Mouse (Mus musculus) embryonic facial prominence, embryonic 13.5 days (tissue): ENCODE results near the gene Frmd8. TPM values are rescaled to one million over a fixed set of nuclear protein-coding genes. Genes with fewer than 3 reads are reported as not detected.
A peak's percentile ranks its signal among the peaks of the same experiment; 100 is the strongest.

Source experiments
- ATAC-seq: fragments of 200-750 bp; cut with Nextera tagmentation; 2 replicates; pipeline ENCODE4 v1.8.0; 2017; ENCODE audit warnings: low read depth; ENCODE audit not compliant: insufficient number of reproducible peaks, insufficient read depth, low FRiP score, low TSS enrichment
- H3K27ac ChIP-seq: fragments of 300-500 bp; sonication (generic); 2 replicates; pipeline ENCODE4 v1.5.1; 2015; ENCODE audit warnings: moderate library complexity, mild to moderate bottlenecking, inconsistent platforms
- H3K27me3 ChIP-seq: fragments of 300-500 bp; sonication (generic); 2 replicates; pipeline ENCODE4 v1.6.1; 2015; ENCODE audit warnings: mild to moderate bottlenecking, inconsistent platforms
- H3K36me3 ChIP-seq: fragments of 300-500 bp; sonication (generic); 2 replicates; pipeline ENCODE4 v1.6.1; 2015; ENCODE audit warnings: mild to moderate bottlenecking, inconsistent platforms
- H3K4me1 ChIP-seq: fragments of 300-500 bp; sonication (generic); 2 replicates; pipeline ENCODE4 v1.6.1; 2015; ENCODE audit warnings: inconsistent platforms
- H3K4me2 ChIP-seq: fragments of 300-500 bp; sonication (generic); 2 replicates; pipeline ENCODE4 v1.6.1; 2015; ENCODE audit warnings: moderate library complexity, mild to moderate bottlenecking, inconsistent platforms
- H3K4me3 ChIP-seq: fragments of 300-500 bp; sonication (generic); 2 replicates; pipeline ENCODE4 v1.5.1; 2015; ENCODE audit warnings: mild to moderate bottlenecking, inconsistent platforms
- H3K9ac ChIP-seq: fragments of 300-500 bp; sonication (generic); 2 replicates; pipeline ENCODE4 v1.6.1; 2015; ENCODE audit warnings: mild to moderate bottlenecking, inconsistent platforms
- H3K9me3 ChIP-seq: fragments of 300-500 bp; sonication (generic); 2 replicates; pipeline ENCODE4 v1.6.1; 2016; ENCODE audit warnings: inconsistent platforms
- WGBS: fragments of 180-500 bp; shearing (Covaris S2); methylation state at CpG from one replicate; pipeline ENCODE4 v1.1.7; 2015; ENCODE audit warnings: mixed read lengths; 5-methylcytosine and 5-hydroxymethylcytosine counted together
- polyA plus RNA-seq: library from polyadenylated mRNA; unstranded; fragments of >200 nt; fragmentation: Nextera tagmentation; extraction: Ambion mirVana; gene quantifications from 2 replicates; pipeline ENCODE4 v1.2.1, GENCODE M21; 2015

Frmd8 gene
- polyA plus RNA-seq, 1 experiment from 2014 or later, result 30.6 TPM

GRCm38 (mm10) chr19:5825901-5826730 lies 49.0 kb downstream of the Frmd8 start:
- no peaks in the 10 kb centered on the region for H3K36me3 ChIP-seq
- no peak overlapping the region for H3K4me2 ChIP-seq
- no peak for ATAC-seq
- H3K9me3 ChIP-seq, result no peaks in the 10 kb centered on the region
- no peaks in the 10 kb centered on the region for H3K27me3 ChIP-seq
- no peak overlapping the region for H3K27ac ChIP-seq
- 87% methylated on average over 5 of the region's 5 CpGs for WGBS
- no peak overlapping the region for H3K4me3 ChIP-seq
- H3K9ac ChIP-seq, result no peak overlapping the region
- H3K4me1 ChIP-seq, result peaks cover 39% of the 10 kb centered on the region

- Histone ChIP-seq H3K4me3 (no peak overlapping the region), H3K9ac (0 out of 2 replicates have a peak overlapping the region, but pooled peaks have one; percentile 16), H3K36me3 (no peaks in the 10 kb centered on the region), H3K27ac (peak overlapping the region; percentile 68), H3K27me3 (no peaks in the 10 kb centered on the region), H3K4me1 (peaks cover 39% of the 10 kb centered on the region), H3K9me3 (no peaks in the 10 kb centered on the region), H3K4me2 (0 out of 2 replicates have a peak overlapping the region, but pooled peaks have one; percentile 17)
- 67% methylated on average over 10 of the region's 10 CpGs for WGBS
- ATAC-seq, result no peak
Observed at GRCm38 (mm10) chr19:5824826-5825617, 50.1 kb downstream of the Frmd8 start.

GRCm38 (mm10) chr19:5824043-5824825 lies 50.8 kb downstream of the Frmd8 start:
- Histone ChIP-seq H3K4me1 (peaks cover 39% of the 10 kb centered on the region), H3K27ac (peak overlapping the region; percentile 68), H3K9ac (0 out of 2 replicates have a peak overlapping the region, but pooled peaks have one; percentile 16), H3K4me2 (0 out of 2 replicates have a peak overlapping the region, but pooled peaks have one; percentile 17), H3K4me3 (no peak overlapping the region), H3K9me3 (no peaks in the 10 kb centered on the region), H3K27me3 (no peaks in the 10 kb centered on the region), H3K36me3 (no peaks in the 10 kb centered on the region)
- WGBS, result 64% methylated on average over 22 of the region's 22 CpGs
- no peak for ATAC-seq

- Histone ChIP-seq H3K4me1 (peaks cover 44% of the 10 kb centered on the region), H3K9me3 (no peaks in the 10 kb centered on the region), H3K4me2 (0 out of 2 replicates have a peak overlapping the region, but pooled peaks have one; percentile 14), H3K36me3 (no peaks in the 10 kb centered on the region), H3K27ac (peak overlapping the region; percentile 34; the same call in 1 of the 2 replicates), H3K9ac (0 out of 2 replicates have a peak overlapping the region, but pooled peaks have one; percentile 23), H3K4me3 (no peak overlapping the region), H3K27me3 (no peaks in the 10 kb centered on the region)
- ATAC-seq, result no peak
- 22% methylated on average over 9 of the region's 9 CpGs for WGBS
Observed at GRCm38 (mm10) chr19:5823266-5823839, 51.7 kb downstream of the Frmd8 start.

- ATAC-seq, result no peak
- H3K9me3 ChIP-seq, result no peaks in the 10 kb centered on the region
- 0 out of 2 replicates have a peak overlapping the region, but pooled peaks have one; percentile 58 for H3K27ac ChIP-seq
- no peaks in the 10 kb centered on the region for H3K36me3 ChIP-seq
- WGBS, result 57% methylated on average over 7 of the region's 7 CpGs
- no peak overlapping the region for H3K4me3 ChIP-seq
- peaks cover 47% of the 10 kb centered on the region for H3K4me1 ChIP-seq
- H3K4me2 ChIP-seq, result peak overlapping the region; percentile 26
- peak overlapping the region; percentile 27; the same call in 1 of the 2 replicates for H3K9ac ChIP-seq
- no peaks in the 10 kb centered on the region for H3K27me3 ChIP-seq
Observed at GRCm38 (mm10) chr19:5822834-5823205, 52.3 kb downstream of the Frmd8 start.

- Histone ChIP-seq H3K27me3 (no peaks in the 10 kb centered on the region), H3K4me1 (peaks cover 51% of the 10 kb centered on the region), H3K9me3 (no peaks in the 10 kb centered on the region), H3K4me2 (peak overlapping the region; percentile 26), H3K9ac (peak overlapping the region; percentile 27; the same call in 1 of the 2 replicates), H3K36me3 (no peaks in the 10 kb centered on the region), H3K4me3 (no peak overlapping the region), H3K27ac (0 out of 2 replicates have a peak overlapping the region, but pooled peaks have one; percentile 58)
- 18% methylated on average over 12 of the region's 12 CpGs for WGBS
- no peak for ATAC-seq
Observed at GRCm38 (mm10) chr19:5822174-5822833, 52.8 kb downstream of the Frmd8 start.

- peaks cover 48% of the 10 kb centered on the region for H3K4me1 ChIP-seq
- no peaks in the 10 kb centered on the region for H3K36me3 ChIP-seq
- H3K4me2 ChIP-seq, result peak overlapping the region; percentile 26
- 0 out of 2 replicates have a peak overlapping the region, but pooled peaks have one; percentile 58 for H3K27ac ChIP-seq
- no peak overlapping the region for H3K4me3 ChIP-seq
- no peaks in the 10 kb centered on the region for H3K27me3 ChIP-seq
- H3K9me3 ChIP-seq, result no peaks in the 10 kb centered on the region
- ATAC-seq, result no peak
- no peak overlapping the region for H3K9ac ChIP-seq
- 58% methylated on average over 5 of the region's 5 CpGs for WGBS
Observed at GRCm38 (mm10) chr19:5821847-5822173, 53.3 kb downstream of the Frmd8 start.

- no peak for ATAC-seq
- peaks cover 46% of the 10 kb centered on the region for H3K4me1 ChIP-seq
- 57% methylated on average over 12 of the region's 12 CpGs for WGBS
- no peaks in the 10 kb centered on the region for H3K9me3 ChIP-seq
- no peak overlapping the region for H3K9ac ChIP-seq
- no peaks in the 10 kb centered on the region for H3K27me3 ChIP-seq
- H3K36me3 ChIP-seq, result no peaks in the 10 kb centered on the region
- H3K4me3 ChIP-seq, result no peak overlapping the region
- H3K27ac ChIP-seq, result no peak overlapping the region
- no peak overlapping the region for H3K4me2 ChIP-seq
Observed at GRCm38 (mm10) chr19:5819549-5819948, 55.5 kb downstream of the Frmd8 start.

GRCm38 (mm10) chr19:5818590-5818977 lies 56.5 kb downstream of the Frmd8 start:
- Histone ChIP-seq H3K4me2 (no peak overlapping the region), H3K36me3 (no peaks in the 10 kb centered on the region), H3K4me1 (peaks cover 36% of the 10 kb centered on the region), H3K4me3 (no peak overlapping the region), H3K9ac (no peak overlapping the region), H3K27me3 (no peaks in the 10 kb centered on the region), H3K9me3 (no peaks in the 10 kb centered on the region), H3K27ac (no peak overlapping the region; the same call in 1 of the 2 replicates)
- WGBS, result 76% methylated on average over 6 of the region's 6 CpGs
- ATAC-seq, result no peak

GRCm38 (mm10) chr19:5817703-5818589 lies 57.1 kb downstream of the Frmd8 start:
- Histone ChIP-seq H3K27ac (peak overlapping the region; percentile 73), H3K27me3 (no peaks in the 10 kb centered on the region), H3K4me2 (peak overlapping the region; percentile 56), H3K9ac (peak overlapping the region; percentile 49), H3K4me1 (peaks cover 30% of the 10 kb centered on the region), H3K36me3 (no peaks in the 10 kb centered on the region), H3K9me3 (no peaks in the 10 kb centered on the region), H3K4me3 (peak overlapping the region; percentile 31)
- 16% methylated on average over 21 of the region's 21 CpGs for WGBS
- ATAC-seq, result 0 out of 2 replicates have a peak, but pooled peaks have one; percentile 35
